Mouse (Mus musculus): ENCODE measurements around the gene Lrp10.

The Lrp10 gene

DNA sequence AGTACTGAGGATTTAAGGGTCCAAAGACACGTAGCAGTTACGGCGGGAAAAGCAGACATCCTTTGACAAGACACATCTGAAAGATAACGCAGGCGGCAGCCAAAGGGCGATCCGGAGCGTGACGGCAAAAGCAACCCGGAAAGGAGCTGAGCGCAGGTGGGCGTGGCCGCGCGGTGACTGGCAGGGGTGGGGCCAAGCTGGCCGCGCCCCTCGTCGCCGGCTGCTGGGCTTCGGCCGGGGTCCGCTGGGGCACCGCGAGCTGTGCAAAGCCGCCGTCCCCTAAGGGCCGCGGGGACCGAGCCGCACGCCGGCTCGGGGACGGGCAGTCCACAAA is at the start of gene Lrp10:
Gene Lrp10 (plus strand): TSS at position 179 of the 334 bp plus-strand sequence.
- peak; percentile 94 for DNase-seq

DNA sequence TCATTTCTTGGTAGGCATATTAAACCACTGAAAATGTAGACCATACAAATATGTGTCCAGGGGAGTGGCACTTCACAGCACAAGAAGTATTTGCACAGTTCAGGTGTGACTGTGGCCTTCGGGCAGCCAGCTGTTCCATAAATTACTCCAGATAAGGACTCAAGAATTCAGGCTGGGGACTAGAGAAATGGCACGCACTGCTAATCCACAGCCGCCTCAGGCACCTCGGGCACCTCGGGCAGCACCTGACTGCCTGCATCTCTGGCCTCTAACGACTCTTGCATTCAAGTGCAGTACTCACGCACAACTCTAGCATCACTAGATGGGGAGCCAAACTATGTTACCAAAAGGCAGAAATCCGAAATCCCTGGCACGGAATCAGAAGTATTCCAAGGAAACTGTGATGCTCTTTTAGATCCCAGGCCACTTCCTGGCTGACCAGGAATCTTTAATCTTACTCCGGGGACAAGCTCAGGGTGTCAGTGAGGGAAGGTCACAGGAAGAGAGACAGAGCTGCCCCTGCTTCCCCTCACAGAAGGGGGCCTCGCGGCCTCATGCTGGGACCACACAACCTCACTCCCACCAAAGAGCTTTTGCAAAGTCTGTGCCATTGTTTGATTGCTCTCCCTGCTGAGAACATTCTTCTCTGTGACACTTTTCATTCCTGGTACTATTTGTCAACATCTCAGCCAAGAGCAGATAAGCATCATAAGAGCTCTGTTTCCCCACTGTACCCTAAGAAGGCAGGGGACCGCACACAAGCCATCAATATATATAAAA is 48.5 kb upstream of the Lrp10 start:
- DNase-seq = no peak

DNA sequence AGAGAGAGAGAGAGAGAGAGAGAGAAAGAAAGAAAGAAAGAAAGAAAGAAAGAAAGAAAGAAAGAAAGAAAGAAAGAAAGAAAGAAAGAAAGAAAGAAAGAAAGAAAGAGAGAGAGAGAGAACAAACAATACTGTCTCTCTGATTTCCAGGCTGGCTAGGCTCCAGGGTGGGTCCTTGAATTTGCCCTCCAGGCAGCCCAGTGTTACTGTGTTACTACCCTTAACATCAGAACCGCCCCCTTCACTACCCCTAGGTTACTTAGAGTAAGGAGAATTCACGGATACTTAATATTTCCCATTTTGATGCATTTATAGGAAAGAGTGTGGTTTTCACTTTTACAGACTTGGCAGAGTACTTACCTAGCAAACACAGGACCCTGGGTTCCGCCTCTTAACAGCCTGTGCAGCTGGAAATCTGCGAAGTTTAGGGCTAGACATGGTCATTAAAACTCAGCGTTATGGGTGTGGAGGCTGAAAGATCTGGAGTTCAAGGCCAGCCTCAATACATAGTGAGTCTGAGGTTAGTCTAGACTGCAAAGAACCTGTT is 47.6 kb upstream of the Lrp10 start:
- no peak for DNase-seq

- DNase-seq = no peak
Observed at GRCm38 (mm10) chr14:54416830-54417229, 47.1 kb upstream of the Lrp10 start.

- peak; percentile 62 for DNase-seq
Observed at GRCm38 (mm10) chr14:54417623-54418081, 46.3 kb upstream of the Lrp10 start, which contains the start of gene Slc7a7. Gene Slc7a7 (minus strand): TSS chr14:54417780.

- DNase-seq = no peak
Observed at GRCm38 (mm10) chr14:54421014-54421413, 42.9 kb upstream of the Lrp10 start.

DNA sequence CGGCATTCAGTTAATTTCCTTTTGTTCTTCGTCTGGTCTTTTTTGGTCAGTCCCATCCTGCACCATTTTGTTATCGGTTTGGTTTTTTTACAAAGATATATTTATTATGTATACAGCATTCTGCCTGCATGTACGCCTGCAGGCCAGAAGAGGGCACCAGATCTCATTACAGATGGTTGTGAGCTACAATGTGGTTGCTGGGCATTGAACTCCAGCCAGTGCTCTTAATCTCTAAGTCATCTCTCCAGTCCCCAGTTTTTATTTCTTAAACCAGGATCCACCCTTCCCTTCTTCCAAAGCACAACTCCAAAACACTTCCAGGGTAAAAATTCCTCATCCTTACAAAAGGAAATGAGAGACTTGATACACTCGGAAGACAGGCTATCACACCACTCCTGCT is 40.5 kb upstream of the Lrp10 start:
- DNase-seq = no peak

GRCm38 (mm10) chr14:54424634-54425033 is 39.3 kb upstream of the Lrp10 start:
- no peak for DNase-seq

GRCm38 (mm10) chr14:54425540-54425939 is 38.4 kb upstream of the Lrp10 start:
- DNase-seq = no peak

GRCm38 (mm10) chr14:54426003-54426688 is 37.8 kb upstream of the Lrp10 start:
- no peak for DNase-seq

DNA sequence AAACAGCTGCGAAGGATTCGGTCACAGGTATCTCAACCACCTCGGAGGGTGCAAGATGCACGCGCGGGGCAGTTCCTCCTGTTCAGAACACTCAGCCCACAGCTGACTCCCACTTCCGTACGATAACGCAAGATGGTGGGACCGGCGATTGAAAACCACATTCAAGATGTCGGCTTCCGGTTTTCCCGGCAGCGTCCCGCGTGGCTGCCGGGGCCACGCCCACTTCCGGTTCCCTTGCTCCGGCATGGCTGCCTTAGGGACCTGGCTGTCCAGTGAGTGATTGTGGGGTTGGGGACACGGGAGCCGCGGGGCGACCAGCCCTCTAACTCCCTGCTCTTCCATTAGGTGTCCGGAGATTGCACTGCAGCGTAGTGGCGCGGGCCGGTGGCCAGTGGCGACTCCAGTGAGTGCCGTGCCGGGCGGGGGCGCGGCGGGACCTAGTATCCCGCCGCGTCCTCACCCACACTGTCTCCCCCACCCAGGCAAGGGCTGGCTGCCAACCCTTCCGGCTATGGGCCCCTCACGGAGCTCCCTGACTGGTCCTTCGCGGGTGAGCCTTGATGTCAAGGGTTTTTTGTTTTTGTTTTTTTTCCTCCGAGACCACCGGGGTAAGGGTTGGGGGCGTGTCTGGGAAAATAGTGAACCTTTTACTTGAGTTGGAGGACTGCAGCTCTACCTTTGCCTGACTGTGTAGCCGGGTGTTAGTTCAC is 37.1 kb upstream of the Lrp10 start, which contains the start of gene Mrpl52:
Gene Mrpl52 (plus strand): TSS at position 221 of the 710 bp plus-strand sequence.
- DNase-seq = peak; percentile 98

DNA sequence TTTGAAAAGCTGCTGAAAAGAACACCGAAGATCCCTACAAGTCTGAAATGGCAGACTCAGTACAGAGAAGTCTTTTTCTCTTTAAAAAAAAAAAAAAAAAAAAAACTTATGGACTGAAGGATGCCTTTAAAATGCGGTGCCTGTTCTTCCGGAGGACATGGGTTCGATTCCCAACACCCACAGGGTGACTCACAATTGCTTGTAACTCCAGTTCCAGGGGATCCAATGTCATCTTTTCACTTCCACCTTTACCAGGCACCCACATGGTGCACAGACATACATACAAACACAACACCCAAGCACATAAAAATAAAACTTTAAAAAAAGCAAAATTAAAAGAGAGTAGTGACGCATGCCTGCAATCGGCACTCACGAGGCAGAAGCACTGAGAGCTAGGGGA is 36.2 kb upstream of the Lrp10 start:
- no peak for DNase-seq

DNA sequence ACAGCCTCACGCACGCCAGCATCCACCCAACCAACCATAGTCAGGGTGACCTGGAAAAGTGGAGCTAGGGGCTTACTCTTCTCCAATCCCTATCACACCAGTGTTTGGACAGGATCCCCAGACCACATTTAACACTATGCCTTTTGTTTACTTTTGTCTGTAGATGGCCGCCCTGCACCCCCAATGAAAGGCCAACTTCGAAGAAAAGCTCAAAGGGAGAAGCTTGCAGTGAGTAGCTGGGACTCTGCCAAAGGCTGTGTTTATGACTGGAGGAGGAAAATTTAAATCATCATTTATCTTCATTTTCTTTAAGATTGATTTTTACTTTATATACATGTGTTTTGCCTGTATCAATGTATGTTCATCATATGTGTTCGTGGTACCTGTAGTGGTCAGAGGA is 35.5 kb upstream of the Lrp10 start:
- DNase-seq = no peak

- no peak for DNase-seq
Observed at GRCm38 (mm10) chr14:54429332-54430093, 34.4 kb upstream of the Lrp10 start.

- DNase-seq = peak; percentile 54
Observed at GRCm38 (mm10) chr14:54430406-54431145, 33.4 kb upstream of the Lrp10 start.

- peak; percentile 87 for DNase-seq
Observed at GRCm38 (mm10) chr14:54431334-54432077, 32.4 kb upstream of the Lrp10 start, which contains the start of gene Mmp14. Gene Mmp14 (plus strand): TSS chr14:54431612.

DNA sequence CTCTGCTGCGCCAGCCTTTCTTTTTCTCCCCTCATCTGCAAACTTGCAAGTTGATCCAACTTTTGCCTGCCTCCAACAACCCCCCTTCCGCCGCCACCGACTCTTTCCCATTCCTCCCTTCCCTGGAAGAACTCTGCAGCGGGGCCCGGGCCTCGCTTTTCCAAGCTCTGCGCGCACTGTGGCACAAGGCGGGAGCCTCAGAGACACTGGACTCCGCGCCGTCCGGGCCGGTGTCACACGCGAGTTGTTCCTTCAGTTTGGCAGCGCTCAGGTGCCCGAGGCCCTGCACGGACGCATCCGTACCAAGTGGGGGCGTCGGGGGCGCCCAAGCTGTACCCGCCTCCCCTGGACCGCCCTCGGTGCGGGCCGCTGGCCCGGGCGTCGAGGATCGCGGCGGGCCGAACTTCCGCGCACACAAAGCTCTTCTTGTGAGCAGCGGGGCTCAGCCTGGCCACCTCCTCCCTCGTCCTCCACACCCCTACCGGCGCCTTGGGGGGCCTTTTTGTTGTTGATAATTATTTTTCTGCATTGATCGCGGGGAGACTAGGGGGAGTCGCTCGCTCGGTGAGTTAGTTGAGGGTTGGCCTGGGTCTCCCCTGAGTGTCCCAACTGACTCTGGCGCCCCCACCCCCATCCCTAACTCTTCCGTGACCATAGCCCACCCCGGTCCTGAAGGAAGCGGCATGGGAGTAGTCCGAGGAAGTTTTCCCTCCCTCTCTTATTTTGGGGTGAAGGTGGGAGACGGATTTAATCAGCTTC is 31.7 kb upstream of the Lrp10 start:
- peak; percentile 70 for DNase-seq

DNA sequence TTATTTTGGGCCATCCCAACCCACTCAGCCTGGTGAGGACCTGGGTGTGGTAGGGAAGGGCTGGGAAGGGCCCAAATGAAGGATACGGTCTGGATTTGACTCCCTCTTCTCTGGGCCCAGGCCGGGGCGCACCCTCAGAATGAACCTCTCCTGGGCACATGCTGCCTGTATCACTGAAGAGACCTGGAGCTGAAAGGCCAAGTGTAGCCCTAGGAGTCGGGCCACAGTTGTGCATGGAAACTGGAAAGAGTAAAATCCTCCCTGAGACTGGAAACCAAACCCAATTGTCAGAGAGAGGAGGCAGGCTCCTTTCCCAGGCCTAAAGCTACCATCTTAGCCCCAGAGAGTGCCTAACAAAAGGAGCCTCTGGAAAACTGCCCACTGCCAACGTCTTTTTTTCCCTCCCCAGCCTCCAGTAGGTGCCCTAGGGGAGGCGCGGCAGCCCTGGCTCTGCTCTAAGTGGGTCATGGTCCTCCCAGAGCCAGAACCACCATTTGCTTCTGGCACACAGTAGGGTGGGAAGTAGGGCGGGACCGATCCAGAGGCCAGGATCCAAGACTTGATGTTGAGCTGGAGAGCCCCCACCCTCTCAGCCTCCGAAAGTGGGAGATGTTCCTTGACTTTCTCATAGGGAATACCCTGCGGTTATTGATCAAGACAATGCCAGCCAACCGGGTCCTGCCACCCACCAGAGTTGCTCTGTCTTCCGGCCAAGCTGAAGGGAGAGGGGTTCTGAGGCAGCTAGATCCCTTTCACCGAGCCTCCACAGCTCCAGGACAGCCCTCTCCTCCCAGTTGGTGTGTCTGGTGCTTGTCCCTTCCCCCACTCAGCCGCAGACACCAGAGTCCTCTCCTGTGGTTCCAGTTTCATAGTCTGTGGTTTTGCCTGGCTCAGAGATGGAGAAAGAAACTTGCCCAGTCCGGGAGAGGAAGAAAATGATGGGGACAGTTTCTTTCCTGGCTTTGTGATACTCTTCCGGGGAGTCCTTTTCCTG is 30.8 kb upstream of the Lrp10 start:
- DNase-seq = no peak

Data from embryo, embryonic 11 days (tissue).